Mouse (Mus musculus) layer of hippocampus, postnatal 36 days (tissue): ENCODE data around the gene Ckmt2. TPM values are rescaled to one million over a fixed set of nuclear protein-coding genes. Genes with fewer than 3 reads are reported as not detected.

ENCODE experiments used
- DNase-seq, 2 experiments: peaks; one replicate each; pipeline ENCODE4 v3.0.0; 2022
- total RNA-seq, 2 experiments: library from RNA; stranded (reverse); gene quantifications; 2 replicates each; pipeline ENCODE4 v1.2.3; 2021

Ckmt2 gene
- total RNA-seq, 2 experiments from 2014 or later, result 0.45 TPM; not detected in 1

GRCm38 (mm10) chr13:91868577-91868976, 8.1 kb downstream of the Ckmt2 start:
- DNase-seq, result no peak

DNA sequence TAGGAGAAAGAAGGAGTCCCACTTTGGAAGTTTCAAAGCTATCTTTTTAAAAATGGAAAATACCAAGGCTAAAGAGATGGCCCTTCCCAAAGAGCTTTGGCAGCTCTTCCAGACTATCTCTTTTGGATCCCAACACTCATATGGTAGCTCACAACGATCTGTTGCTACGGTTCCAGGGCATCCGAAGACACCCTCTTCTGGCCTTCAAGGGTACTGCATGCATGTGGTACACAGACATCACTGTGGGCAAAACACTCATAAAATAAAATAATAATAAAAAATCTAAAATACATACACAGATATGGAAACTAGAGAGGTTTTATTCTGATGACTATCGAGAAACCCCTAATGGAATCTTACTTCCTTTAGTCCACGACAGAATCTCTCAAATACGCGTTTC, 17.9 kb downstream of the Ckmt2 start:
- no peak for DNase-seq

DNA sequence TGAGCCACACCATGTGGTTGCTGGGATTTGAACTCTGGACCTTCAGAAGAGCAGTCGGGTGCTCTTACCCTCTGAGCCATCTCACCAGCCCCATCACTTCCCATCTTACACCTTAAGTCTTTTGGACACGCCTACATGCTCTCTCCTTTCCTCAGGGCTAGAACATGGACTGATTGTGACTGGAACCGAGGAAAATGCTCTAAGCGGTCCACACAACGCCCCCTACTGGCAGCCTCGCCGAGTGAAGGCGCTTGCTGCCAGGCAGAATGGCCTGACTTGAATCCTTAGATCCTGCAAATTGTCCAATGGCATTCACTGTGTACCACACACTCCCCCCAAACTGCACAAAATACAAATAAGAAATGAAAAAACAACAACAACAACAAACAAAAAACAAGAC, 19.3 kb downstream of the Ckmt2 start:
- DNase-seq, result no peak

DNA sequence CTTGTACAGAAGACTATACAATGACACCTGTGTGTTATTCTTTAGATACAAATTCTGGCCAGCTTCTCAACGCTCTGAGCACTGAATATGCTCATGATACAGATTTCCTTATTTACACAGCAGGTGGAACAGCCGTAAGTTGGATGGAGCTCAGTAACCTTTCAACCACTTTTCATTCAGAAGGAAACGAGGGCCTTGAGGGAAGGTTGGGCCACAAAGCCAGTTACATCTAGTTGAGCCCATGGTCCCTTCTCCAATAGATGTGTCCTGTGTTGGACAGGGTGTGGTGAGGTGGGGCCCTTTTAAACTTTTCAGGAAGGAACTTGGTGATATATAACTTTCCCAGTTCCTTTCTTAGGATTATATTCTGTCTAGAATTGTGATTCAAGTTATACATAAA, 22.3 kb downstream of the Ckmt2 start:
- DNase-seq, result no peak

GRCm38 (mm10) chr13:91827876-91828275, 48.8 kb downstream of the Ckmt2 start:
- DNase-seq, result no peak

DNA sequence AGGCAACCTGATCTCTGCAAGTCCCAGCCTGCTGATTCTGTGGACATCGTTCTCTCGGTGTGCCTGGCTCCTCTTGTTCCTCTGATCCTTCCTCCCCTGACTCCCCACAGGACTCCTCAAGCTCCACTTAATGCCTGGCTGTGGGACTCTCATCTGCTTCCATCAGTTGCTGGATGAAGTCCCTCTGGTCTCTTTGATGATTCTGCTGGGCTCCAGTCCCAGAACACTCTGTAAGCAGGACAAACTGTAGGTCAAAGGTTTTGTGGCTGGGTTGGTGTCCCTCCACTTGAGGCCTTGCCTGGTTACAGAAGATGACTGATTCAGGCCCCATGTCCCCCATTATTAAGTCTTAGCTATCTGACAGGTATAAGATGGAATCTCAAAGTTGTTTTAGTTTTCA, 50.6 kb downstream of the Ckmt2 start:
- no peak for DNase-seq

DNA sequence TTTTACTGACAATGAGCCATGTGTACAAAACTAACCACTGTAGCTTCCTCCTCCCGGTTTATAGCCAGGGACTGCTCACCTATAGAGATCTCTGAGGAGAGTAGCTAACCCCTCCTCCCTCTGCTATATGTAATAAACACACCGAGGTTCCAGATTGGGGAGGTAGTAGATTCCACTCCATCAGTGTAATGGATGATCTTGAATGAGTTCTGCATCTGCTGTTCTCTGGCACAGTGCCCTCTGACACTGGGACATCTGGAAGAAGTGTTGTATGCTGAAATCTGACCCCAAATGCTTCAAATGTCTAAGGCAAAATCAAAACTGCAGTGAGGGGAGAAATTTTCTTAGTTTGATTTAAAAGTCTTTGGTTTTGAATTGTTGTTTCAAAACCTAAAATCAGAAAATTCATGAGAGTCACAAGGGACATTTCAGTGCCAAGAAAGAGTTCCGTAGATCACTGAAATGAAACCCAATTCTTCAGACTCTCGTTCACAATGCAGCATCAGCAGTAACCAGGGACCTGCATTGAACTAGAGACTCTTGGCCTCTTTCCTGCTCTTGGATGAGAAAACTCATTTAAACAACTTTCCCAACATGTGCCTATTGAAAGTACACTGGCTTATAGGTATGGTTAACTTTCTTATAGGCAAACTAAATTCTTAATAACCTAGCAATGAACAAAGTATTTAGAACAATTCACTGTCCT, 51.7 kb downstream of the Ckmt2 start:
- DNase-seq, result no peak

DNA sequence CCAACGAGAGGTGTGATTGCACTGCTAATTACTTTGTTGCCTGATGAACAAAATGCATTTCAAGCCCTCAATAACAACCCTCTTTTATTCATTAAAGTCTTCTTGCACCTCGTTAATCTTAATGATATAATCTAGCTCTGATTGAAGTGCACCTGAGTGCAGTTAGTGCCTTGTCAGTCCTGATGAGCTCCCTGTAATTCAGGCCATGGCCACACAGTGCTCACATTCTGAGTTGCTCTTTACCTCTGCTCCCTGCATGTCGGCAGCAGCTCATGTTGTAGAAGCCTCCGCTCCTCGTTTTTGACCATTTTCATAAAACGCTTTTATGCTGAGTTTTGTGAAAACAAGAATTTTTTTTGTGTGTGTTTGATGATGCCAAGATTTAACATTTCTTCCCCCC, 53.0 kb downstream of the Ckmt2 start:
- no peak for DNase-seq

- DNase-seq, result no peak
These were observed 62.0 kb downstream of the Ckmt2 start for GRCm38 (mm10) chr13:91814670-91815069.

GRCm38 (mm10) chr13:91809476-91809875, 67.2 kb downstream of the Ckmt2 start:
- DNase-seq, result no peak

DNA sequence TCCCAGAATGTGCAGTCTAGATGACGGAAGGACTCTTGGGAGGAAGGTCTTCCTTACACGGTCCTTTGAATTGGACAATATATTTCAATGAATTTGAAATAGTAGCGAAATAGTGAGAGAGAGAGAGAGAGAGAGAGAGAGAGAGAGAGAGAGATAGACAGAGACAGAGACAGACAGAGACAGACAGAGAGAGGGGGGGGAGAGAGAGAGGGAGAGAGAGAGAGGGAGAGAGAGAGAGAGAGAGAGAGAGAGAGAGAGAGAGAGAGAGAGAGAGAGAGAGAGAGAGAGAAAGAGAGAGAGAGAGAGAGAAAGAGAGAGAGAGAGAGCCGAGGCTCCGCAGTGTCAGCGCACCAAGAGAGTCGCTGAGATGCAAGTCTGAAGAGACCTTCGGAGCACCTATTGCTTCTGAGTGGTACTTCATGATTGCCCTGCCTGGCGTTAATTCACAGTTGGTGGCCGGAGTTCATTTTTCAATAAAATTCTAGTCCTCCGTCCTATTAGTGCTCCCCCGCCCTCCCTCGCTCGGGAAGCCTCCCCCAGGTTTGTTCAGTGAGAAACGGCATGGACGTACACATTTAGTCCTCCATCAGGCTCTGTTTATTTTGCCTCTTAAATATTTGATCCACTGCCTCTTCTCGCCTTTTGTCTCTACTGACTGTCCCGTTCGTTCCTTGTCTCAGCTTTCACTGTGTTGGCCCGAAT, 68.7 kb downstream of the Ckmt2 start:
- no peak for DNase-seq

GRCm38 (mm10) chr13:91807155-91807839, 69.4 kb downstream of the Ckmt2 start, which contains the start of gene Zcchc9:
Gene Zcchc9, minus strand, starts transcription at chr13:91807705.
- DNase-seq, result peak; percentile 88

Other genes starting within 250 kb of the Ckmt2 start
- gene Acot12, start 135.4 kb downstream of the Ckmt2 start, total RNA-seq, result under 1 TPM; 0.46 to 0.70 TPM
- gene Zcchc9, start 69.2 kb downstream of the Ckmt2 start, total RNA-seq, result 10 to 100 TPM; 14.5 to 18.5 TPM